ENCODE assay signal across 17 mouse cellular contexts in genomic region chr2:152907114-152907943, GRCm38 (mm10). TPM values are rescaled to one million over a fixed set of nuclear protein-coding genes. Genes with fewer than 3 reads are reported as not detected.
DNase-seq lines count a peak whose midpoint lies in the region; ATAC-seq and TF ChIP-seq lines count a peak whose summit lies in the region.
"Had no signal": no experiment of that assay in that cellular context is flagged by ENCODE, and none has a peak within 500 bp of the region (broad histone marks: within the 10 kb centered on the region; RNA-seq: fewer than 3 reads in every experiment).

No protein-coding gene starts in this region.

- DNase-seq in gastrocnemius, adult 2 months = peak; percentile 73
- no peak for DNase-seq in gastrocnemius, adult 8-10 months (ENCODE audit: low spot score in 2 of 2)
- DNase-seq in 3134 (ENCODE audit: extremely low read depth, insufficient read length, low spot score) = peak; percentile 39
- DNase-seq in induced T-regulatory cell, adult 2 months (ENCODE audit: low read depth) = peak; percentile 21
- DNase-seq in adrenal gland, postnatal 10 days = no peak
- no peak for DNase-seq in layer of hippocampus, postnatal 36 days
- DNase-seq in frontal cortex, postnatal 36 days (ENCODE audit: low spot score in 2 of 2) = no peak
- DNase-seq: kidney, adult 11 months; lung, postnatal 4 days had no signal

- ATAC-seq in CD4-positive, CD25-positive, alpha-beta regulatory T cell, adult 4 months = peak; percentile 33

- intact Hi-C loops in gastrocnemius, adult 2 months (cut with DNase I) = no loop called here

- peak overlapping the region; percentile 99 for H3K27ac ChIP-seq in gastrocnemius, adult 2 months
- H3K27ac ChIP-seq: embryonic facial prominence, embryonic 12.5 days; limb, embryonic 15.5 days had no signal

- peak overlapping the region; percentile 82 for H3K4me3 ChIP-seq in gastrocnemius, adult 2 months
- H3K4me3 ChIP-seq: embryonic facial prominence, embryonic 12.5 days; limb, embryonic 15.5 days had no signal

- TF ChIP-seq CTCF in gastrocnemius, adult 2 months (IDR thresholded peaks at IDR 0.05) = no peak

RNA-seq across cellular contexts. Expression of gene Mylk2, which starts 3.8 kb away (rescaled TPM):
- 100 to 1,000 TPM; 445 to 720 TPM for total RNA-seq in gastrocnemius, adult 2 months (2021)
- 100 to 1,000 TPM; 731 to 847 (median 747) TPM for total RNA-seq in gastrocnemius, adult 8-10 months (2022)
- not detected for polyA plus RNA-seq in CD4-positive, CD25-positive, alpha-beta regulatory T cell, adult 4 months (2017; shearing (Covaris generic))
- 1 to 10 TPM; 3.1 to 6.3 TPM for total RNA-seq in adrenal gland, postnatal 10 days (2021)
- not detected for total RNA-seq in layer of hippocampus, postnatal 36 days (2021)
- total RNA-seq: layer of hippocampus, adult 8-10 months; neutrophil, adult 5-6 weeks had no signal
- polyA plus RNA-seq: frontal cortex, adult 2 months; midbrain, postnatal 0 days had no signal

RNA-seq across cellular contexts. Expression of gene Foxs1, which starts 25.7 kb away (rescaled TPM):
- 1 to 10 TPM; 1.4 to 1.7 TPM for total RNA-seq in gastrocnemius, adult 2 months (2021)
- under 1 TPM; 0.24 to 0.94 (median 0.51) TPM for total RNA-seq in gastrocnemius, adult 8-10 months (2022)
- not detected for polyA plus RNA-seq in CD4-positive, CD25-positive, alpha-beta regulatory T cell, adult 4 months (2017; shearing (Covaris generic))
- 1 to 10 TPM; 5.4 to 5.7 TPM for total RNA-seq in adrenal gland, postnatal 10 days (2021)
- total RNA-seq in layer of hippocampus, postnatal 36 days (2021) = under 1 TPM; 0.35 to 0.68 TPM
- total RNA-seq: neutrophil, adult 5-6 weeks had no signal

RNA-seq across cellular contexts. Expression of gene Dusp15, which starts 44.2 kb away (rescaled TPM):
- under 1 TPM; 0.45 to 0.61 TPM for total RNA-seq in gastrocnemius, adult 2 months (2021)
- under 1 TPM in 3 of 4 experiments, not detected in 1; 0.16 to 0.62 (median 0.39) TPM for total RNA-seq in gastrocnemius, adult 8-10 months (2022)
- polyA plus RNA-seq in CD4-positive, CD25-positive, alpha-beta regulatory T cell, adult 4 months (2017; shearing (Covaris generic)) = under 1 TPM in 1 of 2 experiments, not detected in 1; 0.11 TPM
- total RNA-seq in adrenal gland, postnatal 10 days (2021) = 1 to 10 TPM; 3.1 to 4.3 TPM
- total RNA-seq in layer of hippocampus, postnatal 36 days (2021) = 10 to 100 TPM; 10.7 to 11.1 TPM
- total RNA-seq: neutrophil, adult 5-6 weeks had no signal
- polyA plus RNA-seq: heart, postnatal 0 days had no signal

RNA-seq across cellular contexts. Expression of gene Ttll9, which starts 55.0 kb away (rescaled TPM):
- not detected for total RNA-seq in gastrocnemius, adult 2 months (2021)
- total RNA-seq in gastrocnemius, adult 8-10 months (2022) = not detected
- polyA plus RNA-seq in CD4-positive, CD25-positive, alpha-beta regulatory T cell, adult 4 months (2017; shearing (Covaris generic)) = 1 to 10 TPM in 1 of 2 experiments, under 1 TPM in 1; 0.78 to 2.0 TPM
- under 1 TPM; 0.27 to 0.79 TPM for total RNA-seq in adrenal gland, postnatal 10 days (2021)
- total RNA-seq in layer of hippocampus, postnatal 36 days (2021) = 1 to 10 TPM; 1.0 TPM
- total RNA-seq: neutrophil, adult 5-6 weeks had no signal

RNA-seq across cellular contexts. Expression of gene Tpx2, which starts 59.6 kb away (rescaled TPM):
- total RNA-seq in gastrocnemius, adult 2 months (2021) = 1 to 10 TPM; 1.1 to 1.7 TPM
- 1 to 10 TPM; 1.1 to 4.8 (median 3.1) TPM for total RNA-seq in gastrocnemius, adult 8-10 months (2022)
- polyA plus RNA-seq in CD4-positive, CD25-positive, alpha-beta regulatory T cell, adult 4 months (2017; shearing (Covaris generic)) = 1 to 10 TPM; 4.0 to 9.7 TPM
- total RNA-seq in adrenal gland, postnatal 10 days (2021) = 10 to 100 TPM; 18.4 to 21.4 TPM
- 1 to 10 TPM; 2.0 to 3.1 TPM for total RNA-seq in layer of hippocampus, postnatal 36 days (2021)

Comparison
In these comparisons a context has a peak if more than half of its experiments do, and no peak if none do; other contexts are left out.
1. DNase-seq: peak in gastrocnemius, adult 2 months (single experiment), 3134 (single experiment) and induced T-regulatory cell, adult 2 months (single experiment); none in gastrocnemius, adult 8-10 months (0 of 2), adrenal gland, postnatal 10 days (single experiment), layer of hippocampus, postnatal 36 days (0 of 2) and frontal cortex, postnatal 36 days (0 of 2).
2. RNA of gene Mylk2, which starts 3.8 kb away (total RNA-seq): 731 to 847 TPM in gastrocnemius, adult 8-10 months and 445 to 720 TPM in gastrocnemius, adult 2 months; 3.1 to 6.3 TPM in adrenal gland, postnatal 10 days and not detected in layer of hippocampus, postnatal 36 days; every median in the first group is over 10 times any median in the second.